11 mouse cellular contexts compared by ENCODE assay signal in genomic region chr11:90195756-90196520, GRCm38 (mm10). TPM values are rescaled to one million over a fixed set of nuclear protein-coding genes. Genes with fewer than 3 reads are reported as not detected.
A peak's percentile ranks its signal among the peaks of the same experiment; 100 is the strongest.
DNase-seq lines count a peak whose midpoint lies in the region; ATAC-seq and TF ChIP-seq lines count a peak whose summit lies in the region.
"Had no signal": no experiment of that assay in that cellular context is flagged by ENCODE, and none has a peak within 500 bp of the region (broad histone marks: within the 10 kb centered on the region; RNA-seq: fewer than 3 reads in every experiment).

No protein-coding gene starts in this region.

- H3K4me3 ChIP-seq in lung, postnatal 0 days (ENCODE audit: low read depth, low read length): no peak overlapping the region
- H3K4me3 ChIP-seq in intestine, embryonic 15.5 days (replicated peaks): no peak overlapping the region
- no peak overlapping the region for H3K4me3 ChIP-seq in heart, embryonic 11.5 days (ENCODE audit: low read depth, low read length)
- H3K4me3 ChIP-seq: heart, embryonic 10.5 days had no signal

- H3K4me1 ChIP-seq in lung, postnatal 0 days (ENCODE audit: insufficient read depth, low read depth, low read length): peaks cover 3% of the 10 kb centered on the region; the same call in 1 of the 2 replicates
- H3K4me1 ChIP-seq in intestine, embryonic 15.5 days (replicated peaks): no peaks in the 10 kb centered on the region
- H3K4me1 ChIP-seq in heart, embryonic 11.5 days (ENCODE audit: control insufficient read depth, insufficient read depth, low read length): peaks cover 8% of the 10 kb centered on the region; the same call in 1 of the 2 replicates
- H3K4me1 ChIP-seq: heart, embryonic 10.5 days had no signal

- no peak overlapping the region for H3K4me2 ChIP-seq in lung, postnatal 0 days (replicated peaks; ENCODE audit: low read depth, low read length)
- H3K4me2 ChIP-seq in intestine, embryonic 15.5 days (replicated peaks): peak overlapping the region; percentile 20; the same call in 1 of the 2 replicates
- no peak overlapping the region for H3K4me2 ChIP-seq in heart, embryonic 11.5 days
- H3K4me2 ChIP-seq: hindbrain, embryonic 14.5 days had no signal

- 53% methylated on average over 11 of the region's 11 CpGs for WGBS in lung, postnatal 0 days
- WGBS in intestine, embryonic 15.5 days: 57% methylated on average over 11 of the region's 11 CpGs
- 65% methylated on average over 11 of the region's 11 CpGs for WGBS in heart, embryonic 11.5 days (ENCODE audit: insufficient replicate concordance)

- H3K27ac ChIP-seq in lung, postnatal 0 days (ENCODE audit: low read length): no peak overlapping the region
- no peak overlapping the region for H3K27ac ChIP-seq in intestine, embryonic 15.5 days
- no peak overlapping the region for H3K27ac ChIP-seq in heart, embryonic 11.5 days (ENCODE audit: low read depth, low read length)
- H3K27ac ChIP-seq: heart, embryonic 10.5 days; hindbrain, embryonic 14.5 days had no signal

- no peaks in the 10 kb centered on the region for H3K27me3 ChIP-seq in lung, postnatal 0 days (replicated peaks; ENCODE audit: insufficient read depth, low read length)
- no peaks in the 10 kb centered on the region for H3K27me3 ChIP-seq in intestine, embryonic 15.5 days (replicated peaks)
- no peaks in the 10 kb centered on the region for H3K27me3 ChIP-seq in heart, embryonic 11.5 days (ENCODE audit: control insufficient read depth, insufficient read depth, low read length)

- H3K9ac ChIP-seq in lung, postnatal 0 days (replicated peaks; ENCODE audit: low read depth): no peak overlapping the region
- no peak overlapping the region for H3K9ac ChIP-seq in intestine, embryonic 15.5 days
- no peak overlapping the region for H3K9ac ChIP-seq in heart, embryonic 11.5 days (ENCODE audit: low read depth, low read length)
- H3K9ac ChIP-seq: hindbrain, embryonic 14.5 days had no signal

- no peak for TF ChIP-seq CTCF in lung, postnatal 0 days (IDR thresholded peaks at IDR 0.05)

- ATAC-seq in lung, postnatal 0 days: no peak
- peak; percentile 82 for ATAC-seq in intestine, embryonic 15.5 days
- ATAC-seq in heart, embryonic 11.5 days (replicated peaks; ENCODE audit: insufficient number of reproducible peaks, low FRiP score, low TSS enrichment): no peak
- ATAC-seq: midbrain, embryonic 16.5 days had no signal

- no peak for TF ChIP-seq EP300 in lung, postnatal 0 days (IDR thresholded peaks at IDR 0.05)

- H3K36me3 ChIP-seq in lung, postnatal 0 days (ENCODE audit: insufficient read depth, low read length): no peaks in the 10 kb centered on the region
- no peaks in the 10 kb centered on the region for H3K36me3 ChIP-seq in intestine, embryonic 15.5 days
- H3K36me3 ChIP-seq in heart, embryonic 11.5 days (ENCODE audit: control insufficient read depth, insufficient read depth, low read length): no peaks in the 10 kb centered on the region
- H3K36me3 ChIP-seq: heart, embryonic 10.5 days had no signal

- peak; percentile 15 for DNase-seq in heart, postnatal 4 days
- DNase-seq in heart, adult 8-10 months (ENCODE audit: low spot score): no peak
- peak; percentile 8 for DNase-seq in lung, postnatal 10 days
- DNase-seq in lung, postnatal 0 days (ENCODE audit: low spot score): no peak
- DNase-seq in NIH3T3 (ENCODE audit: low read depth): peak; percentile 25
- DNase-seq in testis, postnatal 14 days (ENCODE audit: low spot score): no peak

- no peaks in the 10 kb centered on the region for H3K9me3 ChIP-seq in lung, postnatal 0 days (ENCODE audit: low read length)
- no peaks in the 10 kb centered on the region for H3K9me3 ChIP-seq in intestine, embryonic 15.5 days
- H3K9me3 ChIP-seq in heart, embryonic 11.5 days (replicated peaks; ENCODE audit: control insufficient read depth, low read length): 0 out of 2 replicates have a peak, but pooled peaks cover 2% of the 10 kb centered on the region
- H3K9me3 ChIP-seq: heart, embryonic 10.5 days had no signal

RNA-seq across cellular contexts. Expression of gene Gm45716, which starts 8.5 kb away (rescaled TPM):
- 10 to 100 TPM; 26.6 to 30.4 TPM for total RNA-seq in heart, postnatal 4 days (2021)
- total RNA-seq in heart, adult 8-10 months (2022): 1 to 10 TPM; 5.7 to 7.4 (median 7.1) TPM
- 11.8 and 11.9 TPM in 2 replicates for polyA plus RNA-seq in lung, postnatal 0 days (2015; fragmentation: Nextera tagmentation; extraction: Ambion mirVana)
- polyA plus RNA-seq in intestine, embryonic 15.5 days (2015; fragmentation: Nextera tagmentation; extraction: Ambion mirVana): 9.8 and 12.3 TPM in 2 replicates
- polyA plus RNA-seq in heart, embryonic 11.5 days (2014; fragmentation: Nextera tagmentation; extraction: Ambion mirVana): 50.9 TPM in 2 replicates

RNA-seq across cellular contexts. Expression of gene Mmd, which starts 53.3 kb away (rescaled TPM):
- 10 to 100 TPM; 58.0 to 58.8 TPM for total RNA-seq in heart, postnatal 4 days (2021)
- 10 to 100 TPM; 23.7 to 34.1 (median 28.2) TPM for total RNA-seq in heart, adult 8-10 months (2022)
- polyA plus RNA-seq in lung, postnatal 0 days (2015; fragmentation: Nextera tagmentation; extraction: Ambion mirVana): 32.5 and 35.8 TPM in 2 replicates
- polyA plus RNA-seq in intestine, embryonic 15.5 days (2015; fragmentation: Nextera tagmentation; extraction: Ambion mirVana): 46.7 and 52.6 TPM in 2 replicates
- 76.1 and 93.0 TPM in 2 replicates for polyA plus RNA-seq in heart, embryonic 11.5 days (2014; fragmentation: Nextera tagmentation; extraction: Ambion mirVana)

Comparison
In these comparisons a context has a peak if more than half of its experiments do, and no peak if none do; other contexts are left out.
1. DNase-seq: peak in heart, postnatal 4 days (single experiment), lung, postnatal 10 days (single experiment) and NIH3T3 (single experiment); none in heart, adult 8-10 months (single experiment), lung, postnatal 0 days (single experiment) and testis, postnatal 14 days (single experiment).